Mouse (Mus musculus): ENCODE data around the gene Prrx2. TPM values are rescaled to one million over a fixed set of nuclear protein-coding genes. Genes with fewer than 3 reads are reported as not detected.

Gene Prrx2
- polyA plus RNA-seq (2015; fragmentation: Nextera tagmentation; extraction: Ambion mirVana): 10.8 and 13.9 TPM in 2 replicates

- WGBS: 42% methylated on average over 9 of the region's 10 CpGs
Measured at GRCm38 (mm10) chr2:30834373-30835022, at the start of gene Prrx2. TSS of gene Prrx2 (plus strand) at chr2:30834972.

GRCm38 (mm10) chr2:30787466-30787865 lies 47.3 kb upstream of the Prrx2 start:
- ATAC-seq (replicated peaks; ENCODE audit: extremely low read depth, insufficient read depth, low FRiP score): no peak
- 49% methylated on average over 4 of the region's 4 CpGs for WGBS
- Histone ChIP-seq H3K4me2 (ENCODE audit: low read depth, low read length) (no peak overlapping the region), H3K4me1 (ENCODE audit: control insufficient read depth, insufficient read depth, low read length) (peaks cover 9% of the 10 kb centered on the region), H3K36me3 (ENCODE audit: control insufficient read depth, insufficient read depth) (no peaks in the 10 kb centered on the region), H3K27ac (ENCODE audit: low read length) (no peak overlapping the region), H3K27me3 (ENCODE audit: control insufficient read depth, insufficient read depth, low read length) (no peaks in the 10 kb centered on the region), H3K4me3 (ENCODE audit: low read length) (no peak overlapping the region), H3K9ac (ENCODE audit: low read length) (no peak overlapping the region), H3K9me3 (replicated peaks; ENCODE audit: control insufficient read depth, low read length) (no peaks in the 10 kb centered on the region)

More at GRCm38 (mm10) chr2:30834373-30835022, at the start of gene Prrx2:
- Histone ChIP-seq H3K4me1 (ENCODE audit: control insufficient read depth, insufficient read depth, low read length) (peaks cover 10% of the 10 kb centered on the region; the same call in 1 of the 2 replicates), H3K9ac (ENCODE audit: low read length) (no peak within 1 kb of the TSS), H3K36me3 (ENCODE audit: control insufficient read depth, insufficient read depth) (no peaks in the 10 kb centered on the region), H3K4me2 (ENCODE audit: low read depth, low read length) (no peak within 1 kb of the TSS), H3K4me3 (ENCODE audit: low read length) (no peak within 1 kb of the TSS), H3K27ac (ENCODE audit: low read length) (peak within 1 kb of the TSS; percentile 33), H3K9me3 (replicated peaks; ENCODE audit: control insufficient read depth, low read length) (no peaks in the 10 kb centered on the region), H3K27me3 (ENCODE audit: control insufficient read depth, insufficient read depth, low read length) (no peaks in the 10 kb centered on the region)
- 0 out of 2 replicates have a peak, but pooled peaks have one; percentile 47 for ATAC-seq (replicated peaks; ENCODE audit: extremely low read depth, insufficient read depth, low FRiP score)

- no peaks in the 10 kb centered on the region for H3K36me3 ChIP-seq (ENCODE audit: control insufficient read depth, insufficient read depth)
- H3K27ac ChIP-seq (ENCODE audit: low read length): no peak overlapping the region
- H3K4me2 ChIP-seq (ENCODE audit: low read depth, low read length): no peak overlapping the region
- no peaks in the 10 kb centered on the region for H3K9me3 ChIP-seq (replicated peaks; ENCODE audit: control insufficient read depth, low read length)
- peaks cover 10% of the 10 kb centered on the region for H3K4me1 ChIP-seq (ENCODE audit: control insufficient read depth, insufficient read depth, low read length)
- no peaks in the 10 kb centered on the region for H3K27me3 ChIP-seq (ENCODE audit: control insufficient read depth, insufficient read depth, low read length)
- 88% methylated on average over 7 of the region's 7 CpGs for WGBS
- no peak overlapping the region for H3K9ac ChIP-seq (ENCODE audit: low read length)
- ATAC-seq (replicated peaks; ENCODE audit: extremely low read depth, insufficient read depth, low FRiP score): no peak
- no peak overlapping the region for H3K4me3 ChIP-seq (ENCODE audit: low read length)
Measured at GRCm38 (mm10) chr2:30792061-30792460, 42.7 kb upstream of the Prrx2 start.

- 5% methylated on average over 48 of the region's 48 CpGs for WGBS
- no peaks in the 10 kb centered on the region for H3K9me3 ChIP-seq (replicated peaks; ENCODE audit: control insufficient read depth, low read length)
- H3K4me1 ChIP-seq (ENCODE audit: control insufficient read depth, insufficient read depth, low read length): peaks cover 10% of the 10 kb centered on the region
- peak; percentile 79 for ATAC-seq (replicated peaks; ENCODE audit: extremely low read depth, insufficient read depth, low FRiP score)
- H3K36me3 ChIP-seq (ENCODE audit: control insufficient read depth, insufficient read depth): no peaks in the 10 kb centered on the region
- H3K4me2 ChIP-seq (ENCODE audit: low read depth, low read length): peak overlapping the region; percentile 67
- H3K4me3 ChIP-seq (ENCODE audit: low read length): peak overlapping the region; percentile 51
- H3K9ac ChIP-seq (ENCODE audit: low read length): peak overlapping the region; percentile 70
- no peaks in the 10 kb centered on the region; the same call in 1 of the 2 replicates for H3K27me3 ChIP-seq (ENCODE audit: control insufficient read depth, insufficient read depth, low read length)
- H3K27ac ChIP-seq (ENCODE audit: low read length): peak overlapping the region; percentile 35; the same call in 1 of the 2 replicates
Measured at GRCm38 (mm10) chr2:30794179-30795108, 40.3 kb upstream of the Prrx2 start.

GRCm38 (mm10) chr2:30795271-30795888 lies 39.4 kb upstream of the Prrx2 start:
- no peaks in the 10 kb centered on the region for H3K36me3 ChIP-seq (ENCODE audit: control insufficient read depth, insufficient read depth)
- no peak overlapping the region for H3K4me3 ChIP-seq (ENCODE audit: low read length)
- 83% methylated on average over 7 of the region's 7 CpGs for WGBS
- peaks cover 10% of the 10 kb centered on the region for H3K4me1 ChIP-seq (ENCODE audit: control insufficient read depth, insufficient read depth, low read length)
- peak overlapping the region; percentile 70 for H3K9ac ChIP-seq (ENCODE audit: low read length)
- no peaks in the 10 kb centered on the region for H3K9me3 ChIP-seq (replicated peaks; ENCODE audit: control insufficient read depth, low read length)
- H3K27ac ChIP-seq (ENCODE audit: low read length): no peak overlapping the region
- ATAC-seq (replicated peaks; ENCODE audit: extremely low read depth, insufficient read depth, low FRiP score): no peak
- peak overlapping the region; percentile 67; the same call in 1 of the 2 replicates for H3K4me2 ChIP-seq (ENCODE audit: low read depth, low read length)
- H3K27me3 ChIP-seq (ENCODE audit: control insufficient read depth, insufficient read depth, low read length): peaks cover 2% of the 10 kb centered on the region; the same call in 1 of the 2 replicates

- no peak overlapping the region for H3K27ac ChIP-seq (ENCODE audit: low read length)
- H3K4me1 ChIP-seq (ENCODE audit: control insufficient read depth, insufficient read depth, low read length): peaks cover 10% of the 10 kb centered on the region
- H3K9me3 ChIP-seq (replicated peaks; ENCODE audit: control insufficient read depth, low read length): no peaks in the 10 kb centered on the region
- H3K4me3 ChIP-seq (ENCODE audit: low read length): no peak overlapping the region
- WGBS: 76% methylated on average over 5 of the region's 5 CpGs
- no peak for ATAC-seq (replicated peaks; ENCODE audit: extremely low read depth, insufficient read depth, low FRiP score)
- H3K4me2 ChIP-seq (ENCODE audit: low read depth, low read length): peak overlapping the region; percentile 51; the same call in 1 of the 2 replicates
- peaks cover 5% of the 10 kb centered on the region; the same call in 1 of the 2 replicates for H3K27me3 ChIP-seq (ENCODE audit: control insufficient read depth, insufficient read depth, low read length)
- H3K36me3 ChIP-seq (ENCODE audit: control insufficient read depth, insufficient read depth): no peaks in the 10 kb centered on the region
- no peak overlapping the region for H3K9ac ChIP-seq (ENCODE audit: low read length)
Measured at GRCm38 (mm10) chr2:30795889-30796275, 38.9 kb upstream of the Prrx2 start.

GRCm38 (mm10) chr2:30796382-30796781 lies 38.4 kb upstream of the Prrx2 start:
- no peaks in the 10 kb centered on the region for H3K9me3 ChIP-seq (replicated peaks; ENCODE audit: control insufficient read depth, low read length)
- peak overlapping the region; percentile 45 for H3K9ac ChIP-seq (ENCODE audit: low read length)
- ATAC-seq (replicated peaks; ENCODE audit: extremely low read depth, insufficient read depth, low FRiP score): peak; percentile 60
- H3K4me1 ChIP-seq (ENCODE audit: control insufficient read depth, insufficient read depth, low read length): peaks cover 12% of the 10 kb centered on the region
- H3K4me2 ChIP-seq (ENCODE audit: low read depth, low read length): peak overlapping the region; percentile 51
- H3K36me3 ChIP-seq (ENCODE audit: control insufficient read depth, insufficient read depth): no peaks in the 10 kb centered on the region
- 0 out of 2 replicates have a peak overlapping the region, but pooled peaks have one; percentile 13 for H3K4me3 ChIP-seq (ENCODE audit: low read length)
- no peak overlapping the region for H3K27ac ChIP-seq (ENCODE audit: low read length)
- H3K27me3 ChIP-seq (ENCODE audit: control insufficient read depth, insufficient read depth, low read length): peaks cover 5% of the 10 kb centered on the region
- 5% methylated on average over 11 of the region's 11 CpGs for WGBS

GRCm38 (mm10) chr2:30799456-30799855 lies 35.3 kb upstream of the Prrx2 start:
- Histone ChIP-seq H3K36me3 (ENCODE audit: control insufficient read depth, insufficient read depth) (no peaks in the 10 kb centered on the region), H3K9ac (ENCODE audit: low read length) (no peak overlapping the region), H3K4me3 (ENCODE audit: low read length) (no peak overlapping the region), H3K9me3 (replicated peaks; ENCODE audit: control insufficient read depth, low read length) (no peaks in the 10 kb centered on the region), H3K27ac (ENCODE audit: low read length) (no peak overlapping the region), H3K4me2 (ENCODE audit: low read depth, low read length) (no peak overlapping the region), H3K4me1 (ENCODE audit: control insufficient read depth, insufficient read depth, low read length) (peaks cover 17% of the 10 kb centered on the region), H3K27me3 (ENCODE audit: control insufficient read depth, insufficient read depth, low read length) (peaks cover 12% of the 10 kb centered on the region)
- WGBS: 80% methylated on average over 3 of the region's 3 CpGs
- ATAC-seq (replicated peaks; ENCODE audit: extremely low read depth, insufficient read depth, low FRiP score): no peak
